Mouse (Mus musculus) forebrain, embryonic 15.5 days (tissue): ENCODE measurements around the gene Tmem115. TPM values are rescaled to one million over a fixed set of nuclear protein-coding genes. Genes with fewer than 3 reads are reported as not detected.
"Not testable (repeated sequence)": the region's sequence is repeated elsewhere in the genome, so short reads cannot be mapped to it uniquely, and the experiment has no call there.

Experiments
- ATAC-seq: fragments of 200-750 bp; cut with Nextera tagmentation; replicated peaks from 2 replicates; pipeline ENCODE4 v1.8.0; 2017; ENCODE audit warnings: mild to moderate bottlenecking, moderate TSS enrichment, moderate library complexity
- H3K27ac ChIP-seq: fragments of 300-500 bp; sonication (generic); replicated peaks from 2 replicates; pipeline ENCODE4 v1.5.1; 2015; ENCODE audit warnings: mild to moderate bottlenecking, inconsistent platforms
- H3K27me3 ChIP-seq: fragments of 300-500 bp; sonication (generic); 2 replicates; pipeline ENCODE4 v1.6.1; 2015; ENCODE audit warnings: inconsistent platforms
- H3K36me3 ChIP-seq: fragments of 300-500 bp; sonication (generic); 2 replicates; pipeline ENCODE4 v1.6.1; 2015; ENCODE audit warnings: mild to moderate bottlenecking, inconsistent platforms
- H3K4me1 ChIP-seq: fragments of 300-500 bp; sonication (generic); 2 replicates; pipeline ENCODE4 v1.6.1; 2015; ENCODE audit warnings: inconsistent platforms
- H3K4me2 ChIP-seq: fragments of 300-500 bp; sonication (generic); replicated peaks from 2 replicates; pipeline ENCODE4 v1.6.1; 2015; ENCODE audit warnings: mild to moderate bottlenecking, inconsistent platforms
- H3K4me3 ChIP-seq: fragments of 300-500 bp; sonication (generic); 2 replicates; pipeline ENCODE4 v1.5.1; 2015; ENCODE audit warnings: mild to moderate bottlenecking, inconsistent platforms
- H3K9ac ChIP-seq: fragments of 300-500 bp; sonication (generic); replicated peaks from 2 replicates; pipeline ENCODE4 v1.6.1; 2015; ENCODE audit warnings: mild to moderate bottlenecking, inconsistent platforms
- H3K9me3 ChIP-seq: fragments of 300-500 bp; sonication (generic); 2 replicates; pipeline ENCODE4 v1.6.1; 2016; ENCODE audit warnings: inconsistent platforms
- WGBS: fragments of 180-500 bp; shearing (Covaris S2); methylation state at CpG from one replicate; pipeline ENCODE4 v1.1.7; 2015; ENCODE audit warnings: mixed read lengths; 5-methylcytosine and 5-hydroxymethylcytosine counted together
- polyA plus RNA-seq: library from polyadenylated mRNA; unstranded; fragments of >200 nt; fragmentation: Nextera tagmentation; extraction: Ambion mirVana; gene quantifications from 2 replicates; pipeline ENCODE4 v1.2.1, GENCODE M21; 2015

The Tmem115 gene
- polyA plus RNA-seq, 1 experiment from 2014 or later = 45.8 TPM

DNA sequence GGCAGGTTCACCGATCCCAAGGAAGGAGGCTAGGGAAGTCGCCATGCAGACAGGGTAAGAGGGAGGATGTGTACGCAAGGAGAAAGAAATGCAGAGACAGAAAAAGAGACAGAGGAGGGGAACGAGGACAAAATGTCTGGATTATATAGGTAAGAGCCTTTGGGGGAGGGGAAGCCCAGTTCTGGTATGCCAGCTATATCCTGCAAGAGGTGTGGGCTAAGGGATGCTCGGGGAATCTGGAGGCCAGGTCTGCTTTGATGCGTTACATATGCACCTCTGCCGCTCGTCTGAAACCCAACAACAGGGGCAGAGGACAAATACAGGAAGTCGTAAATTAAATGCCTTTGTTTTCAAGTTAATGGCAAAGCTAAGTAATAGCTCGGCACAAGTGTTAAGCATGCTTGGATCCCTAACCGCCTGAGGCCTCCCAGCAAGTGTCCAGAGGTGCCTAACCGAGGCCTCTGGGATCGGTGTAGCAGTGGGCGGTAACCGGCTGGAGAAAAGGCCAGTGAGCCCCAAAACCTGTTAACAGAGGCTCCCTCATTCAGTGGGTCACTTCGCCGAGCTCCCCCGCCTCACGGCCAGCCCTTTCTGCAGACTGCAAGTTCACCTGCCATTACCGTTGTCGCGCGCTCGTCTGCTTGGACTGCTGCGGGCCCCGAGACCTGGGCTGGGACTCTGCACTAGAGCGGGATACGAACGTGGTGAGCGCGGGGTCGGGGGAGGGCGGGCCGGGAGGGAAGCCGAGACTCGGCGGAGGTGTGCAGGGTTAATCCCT is 20.0 kb downstream of the Tmem115 start:
- Histone ChIP-seq H3K9ac (peak overlapping the region; percentile 81), H3K4me3 (peak overlapping the region; percentile 84), H3K36me3 (peaks cover 15% of the 10 kb centered on the region), H3K4me2 (peak overlapping the region; percentile 90), H3K4me1 (peaks cover 41% of the 10 kb centered on the region), H3K27me3 (peaks cover 33% of the 10 kb centered on the region), H3K27ac (peak overlapping the region; percentile 87), H3K9me3 (no peaks in the 10 kb centered on the region)
- peak; percentile 77 for ATAC-seq
- WGBS = 6% methylated on average over 36 of the region's 37 CpGs

DNA sequence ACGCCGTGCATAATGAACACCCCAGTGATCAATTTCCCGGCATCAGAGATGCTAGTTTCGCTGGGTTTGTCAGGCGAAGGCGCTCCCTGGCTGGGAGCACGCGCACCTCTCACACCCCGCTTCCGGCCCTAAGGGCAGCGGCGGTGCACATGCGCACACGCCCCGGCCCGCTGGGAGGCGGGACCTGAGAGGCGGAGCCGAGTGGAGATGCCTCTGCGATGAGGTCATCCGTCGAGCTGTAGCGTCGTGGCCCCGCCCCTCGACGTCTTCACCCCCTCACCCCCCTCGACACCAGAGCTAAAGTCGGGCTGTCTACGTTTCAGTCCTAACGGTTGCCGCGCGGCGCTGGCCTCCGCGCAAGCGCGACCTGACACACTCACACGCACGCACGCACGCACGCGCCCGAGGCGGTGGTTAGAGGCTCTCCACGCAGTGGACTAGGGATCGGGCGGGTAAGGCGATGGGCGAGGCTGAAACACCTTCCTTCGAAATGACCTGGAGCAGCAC is 20.6 kb downstream of the Tmem115 start:
- Histone ChIP-seq H3K36me3 (peaks cover 22% of the 10 kb centered on the region), H3K9ac (peak overlapping the region; percentile 81), H3K9me3 (no peaks in the 10 kb centered on the region), H3K4me2 (peak overlapping the region; percentile 90), H3K27ac (peak overlapping the region; percentile 87), H3K4me1 (peaks cover 41% of the 10 kb centered on the region), H3K4me3 (peak overlapping the region; percentile 84), H3K27me3 (peaks cover 33% of the 10 kb centered on the region)
- 0% methylated on average over 53 of the region's 53 CpGs for WGBS
- peak; percentile 94 for ATAC-seq

DNA sequence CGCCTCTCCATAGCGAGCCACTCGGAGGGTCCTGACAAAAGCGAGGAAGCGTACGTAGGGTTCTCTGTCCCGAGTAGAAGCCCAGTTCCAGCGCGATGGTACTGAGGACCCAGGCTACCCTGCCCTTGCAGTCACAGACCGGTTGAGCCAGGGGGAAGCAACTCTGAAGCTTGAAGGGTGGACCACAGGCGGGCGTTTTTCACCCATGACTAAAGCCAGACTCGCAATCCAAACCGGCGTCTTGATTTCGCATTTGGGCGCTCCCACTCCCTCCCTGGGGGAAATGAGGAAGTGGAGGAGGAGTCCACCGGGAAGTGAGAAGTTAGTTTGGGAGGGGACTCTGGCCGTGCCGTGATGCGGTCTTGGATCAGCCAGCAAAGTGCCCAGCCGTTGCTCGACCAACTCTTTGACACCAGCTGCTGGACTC is 21.3 kb downstream of the Tmem115 start:
- peak overlapping the region; percentile 84 for H3K4me3 ChIP-seq
- no peaks in the 10 kb centered on the region for H3K9me3 ChIP-seq
- H3K9ac ChIP-seq = peak overlapping the region; percentile 81
- no peak for ATAC-seq
- peak overlapping the region; percentile 87 for H3K27ac ChIP-seq
- WGBS = under 1% methylated on average over 23 of the region's 23 CpGs
- peak overlapping the region; percentile 90 for H3K4me2 ChIP-seq
- peaks cover 28% of the 10 kb centered on the region for H3K27me3 ChIP-seq
- H3K4me1 ChIP-seq = peaks cover 41% of the 10 kb centered on the region
- peaks cover 28% of the 10 kb centered on the region for H3K36me3 ChIP-seq

DNA sequence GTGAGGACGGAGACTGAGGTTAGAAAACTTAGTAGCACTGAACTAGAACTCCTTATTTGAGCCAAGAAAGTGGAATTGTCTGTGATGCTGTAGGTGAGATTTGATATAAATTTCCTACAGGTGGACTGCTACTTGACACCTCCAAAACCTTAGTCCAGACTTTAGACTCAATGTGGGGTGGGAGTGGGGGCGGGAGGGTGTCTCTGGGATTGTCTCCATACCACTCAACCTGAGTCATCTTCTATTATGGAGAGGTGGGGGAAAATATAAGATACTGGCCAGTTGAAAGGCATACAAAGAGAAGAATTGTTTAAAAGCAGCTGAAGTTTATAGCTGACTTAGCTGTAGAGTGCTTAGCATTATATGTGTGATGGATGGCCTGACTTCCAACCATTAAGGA is 22.0 kb downstream of the Tmem115 start:
- no peak for ATAC-seq
- 0 out of 2 replicates have a peak overlapping the region, but pooled peaks have one; percentile 87 for H3K27ac ChIP-seq
- peak overlapping the region; percentile 81 for H3K9ac ChIP-seq
- WGBS = 30% methylated on average over 2 of the region's 2 CpGs
- peaks cover 41% of the 10 kb centered on the region for H3K4me1 ChIP-seq
- peak overlapping the region; percentile 90 for H3K4me2 ChIP-seq
- H3K36me3 ChIP-seq = peaks cover 35% of the 10 kb centered on the region
- peak overlapping the region; percentile 84 for H3K4me3 ChIP-seq
- peaks cover 23% of the 10 kb centered on the region for H3K27me3 ChIP-seq
- H3K9me3 ChIP-seq = no peaks in the 10 kb centered on the region

DNA sequence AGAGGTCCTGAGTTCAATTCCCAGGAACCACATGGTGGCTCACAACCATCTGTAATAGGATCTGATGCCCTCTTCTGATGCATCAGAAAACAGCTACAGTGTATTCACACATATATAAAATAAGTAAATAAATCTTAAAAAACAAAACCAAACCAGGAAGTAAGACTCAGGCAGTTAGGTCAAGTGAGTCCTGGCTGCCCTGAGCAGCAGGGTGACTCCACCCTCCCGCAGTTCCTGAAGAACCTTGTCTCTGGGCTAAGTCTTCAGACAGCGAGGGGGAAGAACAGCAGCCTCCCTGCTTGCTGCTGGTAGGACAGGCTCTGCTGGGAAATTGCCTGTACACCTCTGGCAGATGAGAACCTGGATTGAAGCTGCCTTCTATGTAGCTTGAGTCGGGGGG is 22.6 kb downstream of the Tmem115 start:
- WGBS = 81% methylated on average over 3 of the region's 3 CpGs
- Histone ChIP-seq H3K9ac (no peak overlapping the region), H3K4me3 (0 out of 2 replicates have a peak overlapping the region, but pooled peaks have one; percentile 84)

DNA sequence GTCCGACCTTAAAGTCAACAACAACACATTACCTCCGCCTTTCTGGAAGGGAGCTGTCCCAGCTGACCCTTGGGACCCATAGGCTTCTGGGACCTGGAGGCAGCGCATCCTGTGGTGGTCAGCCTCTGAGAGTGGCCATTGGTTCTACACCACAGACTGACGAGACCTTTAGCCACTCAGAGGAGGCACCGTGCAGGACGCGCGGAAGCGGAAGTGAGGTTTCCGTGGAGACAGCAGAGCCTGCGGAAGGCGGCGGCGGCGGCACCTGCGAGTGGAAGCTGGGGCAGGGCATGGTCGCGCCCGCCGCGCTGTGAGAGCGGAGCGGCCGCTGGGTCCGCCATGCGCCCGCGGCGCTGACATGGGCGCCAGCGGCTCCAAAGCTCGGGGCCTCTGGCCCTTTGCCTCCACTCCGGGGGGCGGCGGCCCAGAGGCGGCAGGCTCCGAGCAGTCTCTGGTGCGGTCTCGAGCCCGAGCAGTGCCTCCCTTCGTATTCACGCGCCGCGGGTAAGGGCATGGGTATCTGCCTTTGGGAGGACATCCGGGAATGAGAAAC is 29.4 kb downstream of the Tmem115 start, which contains the start of gene Tusc2:
Tusc2 (plus strand) TSS at position 227 of the 553 bp plus-strand sequence.
- peak within 1 kb of the TSS; percentile 78 for H3K27ac ChIP-seq
- H3K36me3 ChIP-seq = peaks cover 56% of the 10 kb centered on the region
- H3K27me3 ChIP-seq = no peaks in the 10 kb centered on the region
- H3K9me3 ChIP-seq = no peaks in the 10 kb centered on the region
- H3K4me2 ChIP-seq = peak within 1 kb of the TSS; percentile 85
- H3K4me3 ChIP-seq = peak within 1 kb of the TSS; percentile 95
- peaks cover 30% of the 10 kb centered on the region for H3K4me1 ChIP-seq
- WGBS = under 1% methylated on average over 46 of the region's 46 CpGs
- ATAC-seq = peak; percentile 97
- peak within 1 kb of the TSS; percentile 87 for H3K9ac ChIP-seq

More for the DNA sequence above, 22.6 kb downstream of the Tmem115 start:
- Histone ChIP-seq H3K4me2 (0 out of 2 replicates have a peak overlapping the region, but pooled peaks have one; percentile 90), H3K4me1 (peaks cover 37% of the 10 kb centered on the region), H3K36me3 (peaks cover 41% of the 10 kb centered on the region), H3K27ac (no peak overlapping the region), H3K9me3 (no peaks in the 10 kb centered on the region), H3K27me3 (peaks cover 18% of the 10 kb centered on the region)
- ATAC-seq = no peak

DNA sequence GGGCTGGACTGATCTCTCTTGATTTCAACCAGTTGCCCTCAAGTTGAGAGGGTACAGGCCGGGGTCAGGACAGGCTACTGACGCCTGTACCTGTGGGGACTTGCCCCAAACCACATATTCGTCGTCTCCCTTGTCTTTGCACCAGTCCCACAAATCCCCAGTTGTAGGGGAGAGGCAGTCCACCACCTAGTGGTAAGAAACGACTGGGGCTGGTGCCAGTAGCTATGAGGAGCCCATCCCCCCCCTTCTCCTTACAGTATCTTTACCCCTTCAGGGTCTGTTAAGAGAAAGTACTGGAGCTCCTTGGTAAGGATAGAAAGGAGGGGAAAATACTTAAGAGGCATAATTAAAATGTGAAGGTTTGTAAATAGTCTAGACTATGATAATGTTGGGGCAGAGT is 31.8 kb downstream of the Tmem115 start:
- ATAC-seq, H3K4me3 ChIP-seq, H3K27me3 ChIP-seq, H3K9me3 ChIP-seq, H3K27ac ChIP-seq, H3K4me2 ChIP-seq, H3K9ac ChIP-seq: not testable (repeated sequence)
- 45% methylated on average over 5 of the region's 5 CpGs for WGBS
- peaks cover 32% of the 10 kb centered on the region for H3K36me3 ChIP-seq
- peaks cover 43% of the 10 kb centered on the region for H3K4me1 ChIP-seq

DNA sequence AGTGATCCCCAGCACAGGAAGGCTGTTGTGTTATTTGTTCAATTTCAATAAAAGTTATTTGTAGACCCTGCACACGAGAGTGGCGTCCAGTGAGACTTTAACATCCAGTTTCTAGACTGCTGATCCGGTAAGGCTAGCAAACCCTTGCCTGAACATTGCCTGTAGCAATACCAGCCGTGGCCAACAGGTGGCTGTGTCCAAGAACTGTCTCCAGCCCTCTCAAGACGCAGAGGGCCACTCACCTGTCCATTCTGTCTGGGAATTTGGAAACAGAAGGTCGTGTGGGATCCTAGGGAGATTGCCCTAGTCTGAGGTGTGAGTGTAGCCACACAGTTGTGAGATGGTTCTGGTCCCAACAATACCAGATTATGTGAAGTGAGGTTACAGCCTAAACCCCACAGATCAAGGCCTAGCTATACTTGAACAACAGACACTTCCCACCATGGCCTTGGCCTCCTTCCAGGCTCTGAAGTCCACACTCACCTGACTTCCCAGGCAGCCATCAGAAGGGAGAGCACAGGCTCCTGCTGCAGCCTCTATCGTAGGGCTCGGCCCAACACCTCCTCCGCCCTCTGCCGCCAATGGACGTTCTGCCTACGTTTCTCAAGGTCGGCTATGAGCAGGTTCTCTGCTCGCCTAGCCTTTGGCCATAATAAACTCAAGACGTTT is 32.4 kb downstream of the Tmem115 start:
- Histone ChIP-seq H3K4me2 (no peak overlapping the region), H3K36me3 (peaks cover 32% of the 10 kb centered on the region), H3K9me3 (no peaks in the 10 kb centered on the region), H3K4me1 (peaks cover 49% of the 10 kb centered on the region), H3K27ac (0 out of 2 replicates have a peak overlapping the region, but pooled peaks have one; percentile 9), H3K27me3 (no peaks in the 10 kb centered on the region), H3K4me3 (no peak overlapping the region), H3K9ac (no peak overlapping the region)
- 57% methylated on average over 15 of the region's 15 CpGs for WGBS
- no peak for ATAC-seq

DNA sequence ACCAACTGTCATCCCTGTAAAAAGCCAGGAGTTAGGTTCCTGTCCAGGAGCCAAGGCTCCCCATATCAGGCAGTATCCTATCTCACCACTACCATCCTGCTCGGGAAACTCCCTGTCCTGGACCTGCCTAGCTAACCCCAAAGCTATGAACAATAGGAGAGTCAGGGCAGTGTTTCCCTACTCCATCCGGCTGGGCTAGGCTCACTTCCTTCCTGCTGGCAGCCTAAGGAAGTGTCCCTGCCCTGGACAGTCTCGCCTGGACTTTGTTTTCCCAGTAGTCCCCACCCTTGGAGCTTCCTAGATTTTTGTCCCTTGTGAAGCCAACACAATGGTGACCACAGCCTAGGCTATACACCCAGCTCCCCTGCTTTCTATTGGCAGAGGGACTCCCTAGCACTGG is 33.1 kb downstream of the Tmem115 start:
- Histone ChIP-seq H3K4me1 (peaks cover 56% of the 10 kb centered on the region), H3K27ac (0 out of 2 replicates have a peak overlapping the region, but pooled peaks have one; percentile 9), H3K9me3 (no peaks in the 10 kb centered on the region), H3K27me3 (no peaks in the 10 kb centered on the region), H3K9ac (no peak overlapping the region), H3K4me3 (no peak overlapping the region), H3K4me2 (no peak overlapping the region), H3K36me3 (peaks cover 31% of the 10 kb centered on the region)
- WGBS = 75% methylated on average over 3 of the region's 3 CpGs
- ATAC-seq = no peak

DNA sequence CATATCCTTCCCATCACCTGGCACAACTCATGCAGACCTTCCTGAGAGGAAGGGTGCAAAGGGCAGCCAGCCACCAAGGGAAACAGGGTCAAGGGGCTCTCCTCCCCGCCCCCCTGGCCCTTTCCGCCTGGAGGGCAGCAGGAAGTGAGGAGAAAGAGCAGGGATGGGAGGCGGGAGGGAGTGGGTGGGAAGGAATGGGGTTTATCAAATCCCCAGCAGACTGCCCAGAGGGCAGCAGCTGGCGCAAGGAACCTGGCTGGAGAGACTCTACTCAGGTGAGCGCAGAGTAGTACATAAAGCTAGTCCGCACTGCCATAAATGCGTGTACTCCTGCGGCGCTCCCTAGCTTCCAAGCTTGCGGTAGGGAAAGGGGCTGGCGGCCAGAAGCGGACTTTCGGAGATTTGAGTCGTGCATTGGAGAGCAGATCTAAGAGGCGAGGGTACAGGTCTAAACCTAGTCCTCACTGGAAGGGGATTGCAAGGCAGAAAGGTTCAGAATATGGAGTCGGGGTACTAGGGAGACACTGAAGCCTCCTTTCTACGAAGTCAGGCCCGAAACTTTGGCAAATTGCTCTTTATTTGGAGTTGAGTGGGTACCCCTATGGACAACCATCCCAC is 34.1 kb downstream of the Tmem115 start, which contains the start of gene Hyal2:
Hyal2 (plus strand) TSS at position 244 of the 618 bp plus-strand sequence.
- H3K4me2 ChIP-seq = peak within 1 kb of the TSS; percentile 82
- H3K4me3 ChIP-seq = peak within 1 kb of the TSS; percentile 83
- no peaks in the 10 kb centered on the region for H3K27me3 ChIP-seq
- H3K9me3 ChIP-seq = no peaks in the 10 kb centered on the region
- peak within 1 kb of the TSS; percentile 92 for H3K27ac ChIP-seq
- H3K36me3 ChIP-seq = peaks cover 39% of the 10 kb centered on the region
- ATAC-seq = no peak
- peaks cover 58% of the 10 kb centered on the region for H3K4me1 ChIP-seq
- WGBS = 5% methylated on average over 18 of the region's 18 CpGs
- H3K9ac ChIP-seq = peak within 1 kb of the TSS; percentile 75
